Mouse (Mus musculus): Measurements from ENCODE around the gene Crtc1.

DNA sequence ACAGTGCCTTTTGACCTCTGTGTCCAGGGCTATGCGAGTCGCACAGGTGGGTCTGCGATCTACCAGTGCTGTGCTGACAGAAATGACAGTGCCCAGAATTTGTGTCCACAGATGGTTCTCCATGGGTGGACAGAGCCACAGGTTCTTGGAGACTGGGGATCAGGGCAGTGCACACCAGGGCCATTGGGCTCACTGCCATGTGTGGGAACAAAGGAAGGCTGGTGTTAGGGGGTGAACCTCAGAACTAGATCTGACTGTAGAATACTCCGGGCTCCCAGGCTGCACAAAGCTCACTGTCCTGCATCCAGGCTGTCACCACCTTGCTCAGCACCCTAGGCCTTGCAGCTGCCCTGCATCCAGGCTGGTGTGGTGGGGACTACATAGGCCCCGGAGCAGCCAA is 29.1 kb downstream of the Crtc1 start:
- no peak for TF ChIP-seq CTCF (IDR thresholded peaks at IDR 0.05; ENCODE audit: low read depth)
- TF ChIP-seq EP300 (IDR thresholded peaks at IDR 0.05; ENCODE audit: low read depth): no peak

All from liver, embryonic 14.5 days (tissue).